Mouse (Mus musculus): ENCODE results near the gene Ccdc180.
A peak's percentile ranks its signal among the peaks of the same experiment; 100 is the strongest.

The Ccdc180 gene

GRCm38 (mm10) chr4:45971806-45972447, 81.8 kb downstream of the Ccdc180 start:
- peak; percentile 98 for DNase-seq (ENCODE audit: low spot score)

- peak; percentile 82 for DNase-seq (ENCODE audit: low spot score)
These were observed 82.3 kb downstream of the Ccdc180 start for GRCm38 (mm10) chr4:45972448-45972854.

- no peak for DNase-seq (ENCODE audit: low spot score)
These were observed 82.8 kb downstream of the Ccdc180 start for GRCm38 (mm10) chr4:45972951-45973350.

GRCm38 (mm10) chr4:45976931-45977667, 87.0 kb downstream of the Ccdc180 start:
- no peak for DNase-seq (ENCODE audit: low spot score)

GRCm38 (mm10) chr4:45979916-45980315, 89.8 kb downstream of the Ccdc180 start:
- DNase-seq (ENCODE audit: low spot score): no peak

GRCm38 (mm10) chr4:45981054-45981453, 91.0 kb downstream of the Ccdc180 start:
- no peak for DNase-seq (ENCODE audit: low spot score)

GRCm38 (mm10) chr4:45990427-45991135, 100.5 kb downstream of the Ccdc180 start:
- no peak for DNase-seq (ENCODE audit: low spot score)

GRCm38 (mm10) chr4:45998536-45998935, 108.4 kb downstream of the Ccdc180 start:
- DNase-seq (ENCODE audit: low spot score): no peak
